Mouse (Mus musculus): ENCODE data around the gene Rad52. TPM values are rescaled to one million over a fixed set of nuclear protein-coding genes. Genes with fewer than 3 reads are reported as not detected.

Gene Rad52
- total RNA-seq, 1 experiment, result 21.9 TPM

- no peaks in the 10 kb centered on the region for H3K9me3 ChIP-seq (ENCODE audit: control insufficient read depth, insufficient read depth, low read depth, low read length)
- no peak overlapping the region for H3K9ac ChIP-seq (ENCODE audit: insufficient read depth, low read depth, low read length, poor library complexity, severe bottlenecking)
- DNase-seq (ENCODE audit: low read depth, low spot score), result no peak
- no peak overlapping the region for H3K4me3 ChIP-seq (ENCODE audit: insufficient read depth in 1 of 2, low read depth in 1 of 2, low read length in 2 of 2, poor library complexity in 1 of 2, severe bottlenecking in 1 of 2)
- H3K4me1 ChIP-seq (ENCODE audit: control insufficient read depth in 2 of 2, insufficient read depth in 2 of 2, low read length in 2 of 2, poor library complexity in 1 of 2), result no peaks in the 10 kb centered on the region
- no peaks in the 10 kb centered on the region for H3K36me3 ChIP-seq (ENCODE audit: control insufficient read depth, insufficient read depth, low read length, poor library complexity, severe bottlenecking)
- TF ChIP-seq ZC3H11A (IDR thresholded peaks at IDR 0.05; ENCODE audit: borderline replicate concordance, low read depth, low read length) (no peak), MAFK (IDR thresholded peaks at IDR 0.05; ENCODE audit: insufficient read depth, low read depth, low read length) (no peak), ZNF384 (IDR thresholded peaks at IDR 0.05; ENCODE audit: low read depth, low read length) (no peak), CHD2 (IDR thresholded peaks at IDR 0.05; ENCODE audit: low read depth, low read length) (no peak), HCFC1 (IDR thresholded peaks at IDR 0.05; ENCODE audit: borderline replicate concordance, insufficient read depth, low read length) (no peak)
- no peak overlapping the region for H3K27ac ChIP-seq (ENCODE audit: insufficient read depth, low read depth, low read length, poor library complexity, severe bottlenecking)
- in situ Hi-C loops (cut with MboI; ENCODE audit: low sequenced_read_pairs in 2 of 2, unreplicated experiment in 2 of 2), result no loop called here
Measured at GRCm38 (mm10) chr6:119861519-119861918, 41.0 kb upstream of the Rad52 start.

GRCm38 (mm10) chr6:119864341-119865034 lies 38.0 kb upstream of the Rad52 start:
- TF ChIP-seq MAFK (IDR thresholded peaks at IDR 0.05; ENCODE audit: insufficient read depth, low read depth, low read length) (no peak), ZC3H11A (IDR thresholded peaks at IDR 0.05; ENCODE audit: borderline replicate concordance, low read depth, low read length) (no peak), ZNF384 (IDR thresholded peaks at IDR 0.05; ENCODE audit: low read depth, low read length) (no peak), HCFC1 (IDR thresholded peaks at IDR 0.05; ENCODE audit: borderline replicate concordance, insufficient read depth, low read length) (no peak), CHD2 (IDR thresholded peaks at IDR 0.05; ENCODE audit: low read depth, low read length) (no peak)
- Histone ChIP-seq H3K9me3 (ENCODE audit: control insufficient read depth, insufficient read depth, low read depth, low read length) (no peaks in the 10 kb centered on the region), H3K9ac (ENCODE audit: insufficient read depth, low read depth, low read length, poor library complexity, severe bottlenecking) (no peak overlapping the region), H3K4me3 (ENCODE audit: insufficient read depth in 1 of 2, low read depth in 1 of 2, low read length in 2 of 2, poor library complexity in 1 of 2, severe bottlenecking in 1 of 2) (no peak overlapping the region), H3K27ac (ENCODE audit: insufficient read depth, low read depth, low read length, poor library complexity, severe bottlenecking) (no peak overlapping the region), H3K36me3 (ENCODE audit: control insufficient read depth, insufficient read depth, low read length, poor library complexity, severe bottlenecking) (no peaks in the 10 kb centered on the region), H3K4me1 (ENCODE audit: control insufficient read depth in 2 of 2, insufficient read depth in 2 of 2, low read length in 2 of 2, poor library complexity in 1 of 2) (no peaks in the 10 kb centered on the region)
- DNase-seq (ENCODE audit: low read depth, low spot score), result no peak
- in situ Hi-C loops (cut with MboI; ENCODE audit: low sequenced_read_pairs in 2 of 2, unreplicated experiment in 2 of 2), result no loop called here

- in situ Hi-C loops (cut with MboI; ENCODE audit: low sequenced_read_pairs in 2 of 2, unreplicated experiment in 2 of 2), result no loop called here
- no peak for TF ChIP-seq ZC3H11A (IDR thresholded peaks at IDR 0.05; ENCODE audit: borderline replicate concordance, low read depth, low read length)
- no peak for TF ChIP-seq CHD2 (IDR thresholded peaks at IDR 0.05; ENCODE audit: low read depth, low read length)
- TF ChIP-seq ZNF384 (IDR thresholded peaks at IDR 0.05; ENCODE audit: low read depth, low read length), result no peak
- TF ChIP-seq HCFC1 (IDR thresholded peaks at IDR 0.05; ENCODE audit: borderline replicate concordance, insufficient read depth, low read length), result no peak
- TF ChIP-seq MAFK (IDR thresholded peaks at IDR 0.05; ENCODE audit: insufficient read depth, low read depth, low read length), result no peak
- H3K9me3 ChIP-seq (ENCODE audit: control insufficient read depth, insufficient read depth, low read depth, low read length), result no peaks in the 10 kb centered on the region
- H3K9ac ChIP-seq (ENCODE audit: insufficient read depth, low read depth, low read length, poor library complexity, severe bottlenecking), result no peak overlapping the region
- no peaks in the 10 kb centered on the region for H3K36me3 ChIP-seq (ENCODE audit: control insufficient read depth, insufficient read depth, low read length, poor library complexity, severe bottlenecking)
- no peak overlapping the region for H3K27ac ChIP-seq (ENCODE audit: insufficient read depth, low read depth, low read length, poor library complexity, severe bottlenecking)
- DNase-seq (ENCODE audit: low read depth, low spot score), result no peak
- no peaks in the 10 kb centered on the region for H3K4me1 ChIP-seq (ENCODE audit: control insufficient read depth in 2 of 2, insufficient read depth in 2 of 2, low read length in 2 of 2, poor library complexity in 1 of 2)
- no peak overlapping the region for H3K4me3 ChIP-seq (ENCODE audit: insufficient read depth in 1 of 2, low read depth in 1 of 2, low read length in 2 of 2, poor library complexity in 1 of 2, severe bottlenecking in 1 of 2)
Measured at GRCm38 (mm10) chr6:119883151-119883550, 19.3 kb upstream of the Rad52 start.

GRCm38 (mm10) chr6:119892711-119893110 lies 9.8 kb upstream of the Rad52 start:
- no peaks in the 10 kb centered on the region for H3K36me3 ChIP-seq (ENCODE audit: control insufficient read depth, insufficient read depth, low read length, poor library complexity, severe bottlenecking)
- TF ChIP-seq ZNF384 (IDR thresholded peaks at IDR 0.05; ENCODE audit: low read depth, low read length) (no peak), HCFC1 (IDR thresholded peaks at IDR 0.05; ENCODE audit: borderline replicate concordance, insufficient read depth, low read length) (no peak), ZC3H11A (IDR thresholded peaks at IDR 0.05; ENCODE audit: borderline replicate concordance, low read depth, low read length) (no peak), CHD2 (IDR thresholded peaks at IDR 0.05; ENCODE audit: low read depth, low read length) (no peak), MAFK (IDR thresholded peaks at IDR 0.05; ENCODE audit: insufficient read depth, low read depth, low read length) (no peak)
- no peak overlapping the region for H3K4me3 ChIP-seq (ENCODE audit: insufficient read depth in 1 of 2, low read depth in 1 of 2, low read length in 2 of 2, poor library complexity in 1 of 2, severe bottlenecking in 1 of 2)
- no peak overlapping the region for H3K9ac ChIP-seq (ENCODE audit: insufficient read depth, low read depth, low read length, poor library complexity, severe bottlenecking)
- H3K9me3 ChIP-seq (ENCODE audit: control insufficient read depth, insufficient read depth, low read depth, low read length), result no peaks in the 10 kb centered on the region
- no peak for DNase-seq (ENCODE audit: low read depth, low spot score)
- no peak overlapping the region for H3K27ac ChIP-seq (ENCODE audit: insufficient read depth, low read depth, low read length, poor library complexity, severe bottlenecking)
- H3K4me1 ChIP-seq (ENCODE audit: control insufficient read depth in 2 of 2, insufficient read depth in 2 of 2, low read length in 2 of 2, poor library complexity in 1 of 2), result no peaks in the 10 kb centered on the region
- in situ Hi-C loops (cut with MboI; ENCODE audit: low sequenced_read_pairs in 2 of 2, unreplicated experiment in 2 of 2), result no loop called here
